Mouse (Mus musculus) C2C12 (cell line): Measurements from ENCODE around the gene Rpgrip1. TPM values are rescaled to one million over a fixed set of nuclear protein-coding genes. Genes with fewer than 3 reads are reported as not detected.

Experiments used
- H3K27me3 ChIP-seq: one replicate; pipeline ENCODE4 v1.6.1; 2011; ENCODE audit not compliant: control insufficient read depth, insufficient read depth, insufficient read length
- H3K36me3 ChIP-seq: one replicate; pipeline ENCODE4 v1.6.1; 2011; ENCODE audit not compliant: control insufficient read depth, insufficient read depth
- H3K4me3 ChIP-seq: one replicate; pipeline ENCODE4 v1.5.1; 2011; ENCODE audit warnings: mild to moderate bottlenecking, control low read depth; ENCODE audit not compliant: poor library complexity, insufficient read depth, severe bottlenecking
- H3K79me2 ChIP-seq: one replicate; pipeline ENCODE4 v1.6.1; 2011; ENCODE audit not compliant: control insufficient read depth, insufficient read depth
- H3K79me3 ChIP-seq: one replicate; pipeline ENCODE4 v1.6.1; 2011; ENCODE audit warnings: low read depth, control low read depth
- H3ac ChIP-seq: one replicate; pipeline ENCODE3; 2011; ENCODE audit warnings: low read depth; ENCODE audit not compliant: control insufficient read depth, insufficient read length
- CEBPB ChIP-seq: IDR thresholded peaks from one replicate; pipeline ENCODE4 v1.6.1; 2011; ENCODE audit warnings: low read depth, mild to moderate bottlenecking, control low read depth, moderate library complexity
- CTCF ChIP-seq: IDR thresholded peaks from one replicate; pipeline ENCODE4 v1.5.1; 2011; ENCODE audit not compliant: control insufficient read depth, insufficient read depth, insufficient read length
- FOSL1 ChIP-seq: IDR thresholded peaks from one replicate; pipeline ENCODE4 v1.8.0; 2011; ENCODE audit warnings: mild to moderate bottlenecking, low read length; ENCODE audit not compliant: poor library complexity, insufficient read depth, severe bottlenecking
- MAX ChIP-seq: IDR thresholded peaks from one replicate; pipeline ENCODE4 v1.6.1; 2011; ENCODE audit warnings: mild to moderate bottlenecking, control low read depth
- MYOD1 ChIP-seq: IDR thresholded peaks from one replicate; pipeline ENCODE4 v1.6.1; 2011; ENCODE audit warnings: low read depth; ENCODE audit not compliant: control insufficient read depth, insufficient read length
- MYOG ChIP-seq: IDR thresholded peaks from one replicate; pipeline ENCODE4 v1.6.1; 2011; ENCODE audit not compliant: control insufficient read depth, insufficient read length; ENCODE audit errors: extremely low read depth
- USF1 ChIP-seq: IDR thresholded peaks from one replicate; pipeline ENCODE4 v1.6.1; 2011; ENCODE audit warnings: low read depth, mild to moderate bottlenecking, control low read depth, moderate library complexity
- polyA plus RNA-seq: library from polyadenylated mRNA; unstranded; fragments of >200 nt; fragmentation: generic; extraction: Trizol; gene quantifications from one replicate; pipeline ENCODE4 v1.2.1, GENCODE M21; 2012; ENCODE audit warnings: missing spikeins

Gene Rpgrip1
- polyA plus RNA-seq, 1 experiment: 2.4 TPM

DNA sequence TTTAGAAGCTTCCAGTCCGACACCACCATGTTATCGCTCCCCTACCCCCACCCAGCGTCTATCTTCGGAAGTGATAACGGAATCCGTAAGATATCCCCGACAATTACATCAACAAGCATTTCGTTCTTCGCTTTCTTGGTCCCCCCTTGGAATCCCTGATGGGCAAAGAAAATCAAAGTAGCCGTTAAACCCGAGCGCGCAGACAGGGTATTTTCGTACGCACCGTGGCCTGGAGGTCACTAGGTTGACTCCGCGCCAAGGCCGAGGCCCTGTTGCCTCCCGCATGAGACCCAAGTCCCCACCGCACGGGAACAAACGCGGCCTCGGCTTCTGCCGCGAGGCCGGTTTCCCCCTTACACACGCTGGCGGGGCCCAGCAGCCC, 7.0 kb upstream of the Rpgrip1 start:
- peak overlapping the region; percentile 81 for H3K4me3 ChIP-seq
- peaks cover 52% of the 10 kb centered on the region for H3K79me3 ChIP-seq
- TF ChIP-seq CEBPB (no peak), MYOG (no peak), MAX (no peak), CTCF (no peak)
- H3ac ChIP-seq: peak overlapping the region; percentile 84
- peaks cover 55% of the 10 kb centered on the region for H3K79me2 ChIP-seq
- peaks cover 29% of the 10 kb centered on the region for H3K36me3 ChIP-seq
- H3K27me3 ChIP-seq: no peaks in the 10 kb centered on the region

DNA sequence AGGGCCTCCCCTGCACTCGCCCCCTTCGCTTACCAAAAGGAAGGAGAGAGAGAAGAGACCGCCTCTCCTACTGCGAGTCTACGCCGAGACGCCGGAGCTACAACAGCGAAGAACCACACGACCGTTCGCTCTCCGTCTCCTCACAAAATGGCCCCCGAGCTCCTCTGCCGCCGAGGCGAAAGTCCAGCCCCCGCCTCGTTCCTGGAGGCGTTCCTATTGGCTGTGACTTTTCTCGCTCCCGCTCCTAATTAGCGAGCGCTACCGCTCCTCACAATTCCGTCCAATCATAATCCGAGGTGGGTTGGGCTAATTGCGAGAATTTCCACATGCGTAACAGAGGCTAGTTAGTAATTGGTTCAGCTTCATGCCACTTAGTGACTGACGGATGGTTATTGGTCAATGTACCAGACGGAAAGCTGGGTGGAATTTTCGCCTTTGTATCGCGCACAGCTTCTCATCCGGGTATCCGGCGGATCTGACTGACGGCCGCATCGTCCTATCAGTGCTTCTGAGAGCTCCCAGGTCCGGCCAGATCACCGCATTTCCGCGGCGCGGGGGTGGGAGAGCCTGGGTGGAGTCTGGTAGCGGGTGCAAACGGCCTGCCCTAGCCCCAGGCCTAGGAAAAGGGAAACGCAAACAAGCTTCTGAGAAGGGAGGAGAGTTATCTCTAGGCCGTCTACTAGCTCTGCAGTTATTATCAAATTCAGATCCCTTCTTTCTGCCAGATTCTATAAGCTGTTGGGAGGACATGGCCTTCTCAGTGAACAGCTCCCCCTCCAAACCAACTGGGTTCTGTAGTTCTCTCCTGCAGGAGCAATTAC, 6.4 kb upstream of the Rpgrip1 start, which contains the start of gene Hnrnpc:
Gene Hnrnpc (minus strand): TSS at position 173 of the 821 bp plus-strand sequence.
- Histone ChIP-seq H3ac (peak within 1 kb of the TSS; percentile 84), H3K79me2 (peaks cover 49% of the 10 kb centered on the region)
- no peak for TF ChIP-seq FOSL1
- peak; percentile 42 for TF ChIP-seq MAX

DNA sequence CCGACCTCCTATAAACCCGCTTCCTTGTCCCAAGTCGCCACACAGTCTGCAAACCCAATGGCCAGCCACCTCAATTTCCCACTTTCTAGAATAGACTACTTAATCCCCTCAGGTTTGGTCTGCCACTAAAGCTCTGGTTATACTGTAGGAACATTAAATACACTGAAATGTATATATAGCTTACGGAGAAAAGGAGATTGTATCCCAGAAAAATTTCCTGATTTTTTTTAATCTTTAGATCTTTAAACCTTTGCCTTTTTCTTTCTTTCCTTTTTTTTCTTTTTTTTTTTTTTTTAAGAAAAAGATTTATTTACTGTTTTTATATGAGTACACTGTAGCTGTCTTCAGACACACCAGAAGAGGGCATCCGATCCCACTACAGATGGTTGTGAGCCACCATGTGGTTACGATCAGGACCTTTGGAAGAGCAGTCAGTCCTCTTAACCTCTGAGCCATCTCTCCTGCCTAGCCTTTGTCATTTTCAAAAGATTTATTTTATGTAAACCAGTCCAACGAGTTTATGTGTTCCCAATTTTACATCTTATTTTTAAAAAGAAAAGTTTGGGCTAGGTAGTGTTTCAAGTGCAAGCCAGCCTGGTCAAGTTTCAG, 5.7 kb upstream of the Rpgrip1 start:
- Histone ChIP-seq H3K79me2 (peaks cover 41% of the 10 kb centered on the region), H3K79me3 (peaks cover 39% of the 10 kb centered on the region), H3ac (peak overlapping the region; percentile 74), H3K4me3 (no peak overlapping the region), H3K36me3 (peaks cover 19% of the 10 kb centered on the region), H3K27me3 (no peaks in the 10 kb centered on the region)
- TF ChIP-seq MYOD1: no peak
- no peak for TF ChIP-seq MYOG
- TF ChIP-seq USF1: no peak
- TF ChIP-seq FOSL1: no peak
- no peak for TF ChIP-seq CTCF
- TF ChIP-seq MAX: no peak
- TF ChIP-seq CEBPB: no peak

More for the DNA sequence above, 6.4 kb upstream of the Rpgrip1 start, which contains the start of gene Hnrnpc:
- Histone ChIP-seq H3K27me3 (no peaks in the 10 kb centered on the region), H3K4me3 (peak within 1 kb of the TSS; percentile 81), H3K79me3 (peaks cover 46% of the 10 kb centered on the region), H3K36me3 (peaks cover 26% of the 10 kb centered on the region)

DNA sequence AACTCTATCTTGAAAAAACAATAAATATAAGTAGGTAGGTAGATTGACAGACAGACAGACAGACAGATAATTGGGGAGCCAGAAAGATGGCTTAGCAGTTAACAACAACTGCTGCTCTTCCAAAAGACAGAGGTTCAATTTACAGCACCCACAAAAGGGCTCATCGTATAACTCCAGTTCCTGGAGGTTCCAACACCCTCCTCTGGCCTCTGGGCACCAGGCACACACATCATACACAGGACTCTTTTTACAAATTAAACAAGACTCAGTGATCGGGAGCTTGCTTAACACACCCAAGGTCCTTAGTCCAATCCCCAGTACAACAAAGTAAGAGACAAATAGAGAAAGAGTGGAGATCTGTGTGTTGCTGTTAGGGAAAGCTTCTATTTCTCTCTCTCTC, 5.2 kb upstream of the Rpgrip1 start:
- H3K4me3 ChIP-seq: no peak overlapping the region
- no peaks in the 10 kb centered on the region for H3K27me3 ChIP-seq
- TF ChIP-seq CEBPB: no peak
- no peak for TF ChIP-seq MAX
- TF ChIP-seq CTCF: no peak
- TF ChIP-seq MYOD1: no peak
- no peak for TF ChIP-seq MYOG
- no peak for TF ChIP-seq USF1
- TF ChIP-seq FOSL1: no peak
- H3K79me2 ChIP-seq: peaks cover 36% of the 10 kb centered on the region
- H3K36me3 ChIP-seq: peaks cover 17% of the 10 kb centered on the region
- H3ac ChIP-seq: no peak overlapping the region
- peaks cover 34% of the 10 kb centered on the region for H3K79me3 ChIP-seq

DNA sequence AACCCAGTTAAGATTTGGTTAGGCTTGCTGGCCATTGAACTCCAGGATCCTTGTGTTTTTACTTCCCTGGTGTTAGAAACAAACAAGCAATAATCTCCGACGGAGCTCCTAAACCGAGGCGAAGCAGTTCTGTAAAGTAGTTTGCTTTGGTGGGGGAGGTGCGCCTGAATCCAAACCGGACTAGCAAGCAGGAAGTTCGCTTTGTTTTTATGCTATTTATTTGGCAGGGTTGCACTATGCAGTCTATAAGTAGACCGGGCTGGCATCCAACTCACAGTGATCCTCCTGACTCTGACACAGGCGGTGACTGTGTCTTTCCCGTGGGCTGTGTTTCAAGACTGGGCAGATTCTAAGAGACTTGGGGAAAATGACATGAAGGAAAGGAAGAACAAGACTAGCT, 3.8 kb upstream of the Rpgrip1 start:
- Histone ChIP-seq H3K79me2 (peaks cover 22% of the 10 kb centered on the region), H3K36me3 (peaks cover 5% of the 10 kb centered on the region), H3K79me3 (peaks cover 19% of the 10 kb centered on the region), H3K4me3 (no peak overlapping the region), H3ac (no peak overlapping the region), H3K27me3 (peaks cover 3% of the 10 kb centered on the region)
- TF ChIP-seq CEBPB: no peak
- no peak for TF ChIP-seq MYOG
- no peak for TF ChIP-seq FOSL1
- no peak for TF ChIP-seq CTCF

DNA sequence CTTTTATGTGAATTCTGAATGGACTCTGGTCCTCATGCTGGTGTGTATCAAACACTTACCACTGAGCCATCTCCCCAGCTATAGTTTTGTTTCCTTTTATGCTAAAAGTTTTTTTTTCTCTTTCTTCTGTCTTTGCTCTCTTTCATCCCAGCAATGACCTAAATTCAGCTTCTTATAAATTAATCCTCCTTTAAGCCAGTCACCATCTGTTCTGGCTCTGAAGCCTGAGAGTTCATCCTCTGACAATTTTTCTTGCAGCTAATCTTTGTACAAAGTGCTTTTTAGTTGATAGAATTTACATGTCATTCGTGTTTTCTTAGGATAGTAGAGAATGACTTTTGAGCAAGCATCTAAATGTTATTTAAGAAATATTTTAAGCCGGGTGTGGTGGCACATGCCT, 2.5 kb upstream of the Rpgrip1 start:
- Histone ChIP-seq H3K4me3 (no peak overlapping the region), H3K79me3 (peaks cover 7% of the 10 kb centered on the region), H3ac (no peak overlapping the region), H3K27me3 (peaks cover 3% of the 10 kb centered on the region), H3K36me3 (no peaks in the 10 kb centered on the region), H3K79me2 (peaks cover 9% of the 10 kb centered on the region)
- TF ChIP-seq MYOD1: no peak
- TF ChIP-seq MYOG: no peak
- no peak for TF ChIP-seq FOSL1
- TF ChIP-seq CEBPB: no peak
- TF ChIP-seq CTCF: no peak
- TF ChIP-seq USF1: no peak
